Mouse (Mus musculus) hindbrain, embryonic 10.5 days (tissue): ENCODE data around the gene Klk4. TPM values are rescaled to one million over a fixed set of nuclear protein-coding genes. Genes with fewer than 3 reads are reported as not detected.
A peak's percentile ranks its signal among the peaks of the same experiment; 100 is the strongest.

Experiments
- DNase-seq: peaks from one replicate; pipeline ENCODE4 v3.0.0-alpha.2; 2017; ENCODE audit warnings: low spot score
- H3K27ac ChIP-seq: fragments of 300-500 bp; sonication (generic); 2 replicates; pipeline ENCODE4 v1.5.1; 2016; ENCODE audit warnings: mild to moderate bottlenecking, moderate library complexity
- H3K27me3 ChIP-seq: fragments of 300-500 bp; sonication (generic); 2 replicates; pipeline ENCODE4 v1.6.1; 2016; ENCODE audit warnings: mild to moderate bottlenecking; ENCODE audit not compliant: poor library complexity, insufficient read depth, severe bottlenecking
- H3K36me3 ChIP-seq: fragments of 300-500 bp; sonication (generic); 2 replicates; pipeline ENCODE4 v1.6.1; 2016; ENCODE audit warnings: mild to moderate bottlenecking, moderate library complexity
- H3K4me1 ChIP-seq: fragments of 300-500 bp; sonication (generic); replicated peaks from 2 replicates; pipeline ENCODE4 v1.6.1; 2016; ENCODE audit warnings: mild to moderate bottlenecking
- H3K4me3 ChIP-seq: fragments of 300-500 bp; sonication (generic); 2 replicates; pipeline ENCODE4 v1.5.1; 2016; ENCODE audit warnings: mild to moderate bottlenecking, moderate library complexity
- H3K9me3 ChIP-seq: fragments of 300-500 bp; sonication (generic); 2 replicates; pipeline ENCODE4 v1.6.1; 2016; ENCODE audit warnings: mild to moderate bottlenecking, moderate library complexity
- WGBS: fragments of 180-500 bp; shearing (Covaris S2); methylation state at CpG from one replicate; pipeline ENCODE4 v1.1.7; 2016; 5-methylcytosine and 5-hydroxymethylcytosine counted together
- polyA plus RNA-seq: library from polyadenylated mRNA; unstranded; fragments of >200 nt; fragmentation: Nextera tagmentation; extraction: Ambion mirVana; gene quantifications from 2 replicates; pipeline ENCODE4 v1.2.1, GENCODE M21; 2016

Klk4 gene
- polyA plus RNA-seq, 1 experiment from 2014 or later, result 0.41 TPM

DNA sequence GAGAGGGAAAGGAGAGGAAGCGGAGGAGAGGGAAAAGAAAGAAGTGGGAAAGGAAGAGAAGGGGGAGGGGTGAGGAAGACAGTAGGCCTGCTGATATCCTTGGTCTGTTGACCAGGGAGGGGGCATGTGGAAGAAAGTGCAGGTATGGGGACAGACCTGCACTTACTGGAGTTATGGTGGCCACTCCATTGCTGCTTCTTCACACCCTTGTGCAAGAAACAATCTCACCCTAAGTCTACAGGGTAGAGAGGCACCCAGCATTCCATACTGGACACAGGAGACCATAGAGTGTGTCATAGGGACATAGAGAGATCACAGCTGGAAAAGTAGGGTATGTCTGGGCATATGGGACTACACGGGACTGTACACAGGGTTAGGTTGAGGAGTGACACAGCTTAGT, 41.0 kb downstream of the Klk4 start:
- Histone ChIP-seq H3K27ac (no peak overlapping the region), H3K9me3 (no peaks in the 10 kb centered on the region), H3K36me3 (no peaks in the 10 kb centered on the region), H3K4me3 (no peak overlapping the region), H3K27me3 (no peaks in the 10 kb centered on the region), H3K4me1 (no peaks in the 10 kb centered on the region)
- DNase-seq, result no peak
- WGBS, result 87% methylated on average over 2 of the region's 2 CpGs

DNA sequence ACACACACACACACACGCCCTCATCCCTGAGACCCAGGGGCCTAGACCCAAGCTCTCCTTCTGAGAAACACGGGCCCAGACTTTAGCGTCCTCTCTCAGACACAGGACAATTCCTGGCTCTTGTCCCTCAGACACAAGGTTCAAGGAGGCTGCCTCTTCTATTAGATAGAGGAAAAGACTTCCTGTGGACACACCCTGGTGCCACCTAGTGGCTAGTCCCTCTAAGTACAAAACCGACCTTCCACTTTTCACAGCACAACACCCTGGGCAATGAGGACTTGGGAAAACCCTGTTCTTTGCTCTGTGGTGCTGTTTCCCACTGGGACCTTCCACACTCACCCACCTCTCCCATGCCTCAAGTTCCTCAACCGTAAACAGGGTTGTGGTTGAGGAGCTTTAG, 45.0 kb downstream of the Klk4 start:
- Histone ChIP-seq H3K4me3 (no peak overlapping the region), H3K27me3 (no peaks in the 10 kb centered on the region), H3K27ac (no peak overlapping the region), H3K4me1 (no peaks in the 10 kb centered on the region), H3K36me3 (no peaks in the 10 kb centered on the region), H3K9me3 (no peaks in the 10 kb centered on the region)
- 69% methylated on average over 5 of the region's 5 CpGs for WGBS
- peak; percentile 28 for DNase-seq

DNA sequence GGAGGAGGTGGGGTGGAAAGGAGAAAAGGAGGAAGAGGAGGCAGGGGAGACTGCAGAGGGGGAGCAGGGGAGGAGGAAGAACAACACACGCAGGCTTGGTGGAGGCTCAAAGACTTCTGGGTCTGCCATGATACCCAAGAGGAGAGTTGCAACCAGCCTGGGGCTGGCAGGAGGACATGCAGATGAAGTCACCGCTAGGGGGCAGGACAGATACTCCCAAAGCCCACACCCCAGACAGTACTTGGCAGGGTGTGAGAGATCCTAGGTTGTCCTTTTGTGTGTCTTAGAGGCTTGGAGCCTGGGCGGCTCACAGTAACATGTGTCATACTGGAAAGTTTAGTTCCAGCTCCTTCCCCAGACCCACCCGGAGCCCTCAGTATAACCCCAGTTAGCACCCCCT, 47.6 kb downstream of the Klk4 start:
- Histone ChIP-seq H3K27me3 (no peaks in the 10 kb centered on the region), H3K4me3 (no peak overlapping the region), H3K9me3 (no peaks in the 10 kb centered on the region), H3K36me3 (no peaks in the 10 kb centered on the region), H3K4me1 (no peaks in the 10 kb centered on the region), H3K27ac (no peak overlapping the region)
- DNase-seq, result peak; percentile 30
- 43% methylated on average over 4 of the region's 4 CpGs for WGBS

DNA sequence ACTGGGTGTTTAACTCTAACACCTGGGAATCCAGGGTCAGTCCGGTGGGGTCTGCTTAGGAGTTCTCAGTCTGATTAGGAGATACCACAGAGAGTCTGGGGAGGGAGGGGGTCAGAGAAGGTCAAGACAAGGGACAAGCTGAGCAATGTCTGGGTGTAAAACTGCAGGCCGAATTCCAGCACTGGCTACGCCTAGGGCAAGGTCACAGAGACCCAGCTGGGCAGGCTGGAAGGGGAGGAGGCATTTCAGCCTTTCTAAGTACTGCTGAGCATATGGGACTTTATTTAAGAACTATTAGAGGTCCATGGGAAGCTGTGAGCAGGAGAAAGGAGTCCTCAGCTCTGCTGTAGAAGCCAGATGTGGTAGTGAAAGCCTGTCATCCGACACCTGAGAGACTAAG, 51.4 kb downstream of the Klk4 start:
- H3K36me3 ChIP-seq, result no peaks in the 10 kb centered on the region
- WGBS, result 67% methylated on average over 4 of the region's 4 CpGs
- H3K4me1 ChIP-seq, result no peaks in the 10 kb centered on the region
- H3K27ac ChIP-seq, result no peak overlapping the region
- no peaks in the 10 kb centered on the region for H3K27me3 ChIP-seq
- no peaks in the 10 kb centered on the region for H3K9me3 ChIP-seq
- H3K4me3 ChIP-seq, result no peak overlapping the region
- DNase-seq, result peak; percentile 5

DNA sequence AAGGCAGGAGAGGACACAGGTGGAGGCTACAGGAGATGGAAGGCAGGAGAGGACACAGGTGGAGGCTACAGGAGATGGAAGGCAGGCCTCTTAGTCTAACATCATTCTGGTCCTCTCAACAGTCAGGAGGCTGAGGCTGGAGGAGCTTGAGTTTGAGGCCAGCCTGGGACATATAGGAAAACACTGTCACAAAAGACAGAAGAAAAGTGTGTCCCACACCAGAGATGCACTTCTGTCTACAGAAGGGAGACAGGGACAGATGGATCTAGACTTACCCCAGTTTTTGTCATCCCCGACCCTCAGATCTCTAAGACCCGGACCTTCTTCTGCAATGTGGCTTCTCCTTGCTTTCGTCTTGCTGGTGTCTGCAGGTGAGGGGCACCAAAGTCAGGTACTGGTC, 52.5 kb downstream of the Klk4 start, which contains the start of gene Klk15:
Gene Klk15, plus strand, starts transcription at position 301 of the 400 bp plus-strand sequence.
- no peak within 1 kb of the TSS for H3K4me3 ChIP-seq
- H3K9me3 ChIP-seq, result no peaks in the 10 kb centered on the region
- H3K27me3 ChIP-seq, result no peaks in the 10 kb centered on the region
- WGBS, result 84% methylated on average over 3 of the region's 3 CpGs
- H3K36me3 ChIP-seq, result no peaks in the 10 kb centered on the region
- no peak for DNase-seq
- no peak within 1 kb of the TSS for H3K27ac ChIP-seq
- H3K4me1 ChIP-seq, result no peaks in the 10 kb centered on the region

DNA sequence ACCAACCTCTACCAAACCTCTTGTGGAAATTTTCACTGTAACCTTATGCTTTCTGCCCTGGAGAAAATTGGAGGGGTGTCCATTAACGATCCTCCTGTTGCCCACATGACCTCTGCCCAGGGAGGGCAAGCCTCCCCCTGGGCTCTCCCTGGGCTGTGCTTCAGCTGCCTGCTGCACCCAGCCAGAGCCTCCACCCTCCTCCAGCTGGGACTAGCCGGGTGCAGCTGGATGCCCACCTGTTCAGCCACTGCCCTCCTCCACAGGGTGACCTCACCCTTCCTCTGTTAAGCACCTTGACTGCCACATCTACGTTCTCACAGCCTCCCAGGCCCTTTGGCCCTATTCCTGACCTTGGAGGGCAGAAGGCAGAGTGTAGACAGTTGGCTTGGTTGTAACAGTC, 53.8 kb downstream of the Klk4 start:
- 68% methylated on average over 3 of the region's 3 CpGs for WGBS

More for the DNA sequence above, 53.8 kb downstream of the Klk4 start:
- DNase-seq, result no peak
- H3K27me3 ChIP-seq, result no peaks in the 10 kb centered on the region
- H3K4me3 ChIP-seq, result no peak overlapping the region
- H3K4me1 ChIP-seq, result no peaks in the 10 kb centered on the region
- no peaks in the 10 kb centered on the region for H3K9me3 ChIP-seq
- no peaks in the 10 kb centered on the region for H3K36me3 ChIP-seq
- H3K27ac ChIP-seq, result no peak overlapping the region

Other genes with a start within 250 kb of the Klk4 start
- not detected in 2 replicates for gene Ceacam18, start 246.5 kb upstream of the Klk4 start, polyA plus RNA-seq
- gene Siglece, start 221.0 kb upstream of the Klk4 start, polyA plus RNA-seq, result 0.36 and 0.52 TPM in 2 replicates
- 17.5 and 19.1 TPM in 2 replicates for gene Ctu1, start 209.1 kb upstream of the Klk4 start, polyA plus RNA-seq
- gene Klk14, start 190.7 kb upstream of the Klk4 start, polyA plus RNA-seq, result not detected in 2 replicates
- 0.24 and 0.31 TPM in 2 replicates for gene Klk13, start 168.6 kb upstream of the Klk4 start, polyA plus RNA-seq
- gene Klk12, start 112.3 kb upstream of the Klk4 start, polyA plus RNA-seq, result not detected in 2 replicates
- not detected in 2 replicates for gene Klk11, start 106.6 kb upstream of the Klk4 start, polyA plus RNA-seq
- 0.55 and 0.77 TPM in 2 replicates for gene Klk10, start 100.1 kb upstream of the Klk4 start, polyA plus RNA-seq
- gene Klk9, start 89.3 kb upstream of the Klk4 start, polyA plus RNA-seq, result 0.13 TPM in 1 of 2 replicates, not detected in the other
- gene Klk8, start 83.6 kb upstream of the Klk4 start, polyA plus RNA-seq, result 12.1 and 13.2 TPM in 2 replicates
- gene Klk7, start 69.9 kb upstream of the Klk4 start, polyA plus RNA-seq, result 0.11 TPM in 1 of 2 replicates, not detected in the other
- not detected in 2 replicates for gene Klk6, start 56.7 kb upstream of the Klk4 start, polyA plus RNA-seq
- gene Klk5, start 39.2 kb upstream of the Klk4 start, polyA plus RNA-seq, result 0.12 TPM in 1 of 2 replicates, not detected in the other
- gene Klk15, start 52.6 kb downstream of the Klk4 start, polyA plus RNA-seq, result not detected in 2 replicates
- gene Klk1b8, start 69.5 kb downstream of the Klk4 start, polyA plus RNA-seq, result not detected in 2 replicates
- gene Klk1b1, start 85.6 kb downstream of the Klk4 start, polyA plus RNA-seq, result not detected in 2 replicates
- not detected in 2 replicates for gene Klk1b9, start 94.9 kb downstream of the Klk4 start, polyA plus RNA-seq
- gene Klk1b11, start 114.7 kb downstream of the Klk4 start, polyA plus RNA-seq, result not detected in 2 replicates
- not detected in 2 replicates for gene Klk1b26, start 131.0 kb downstream of the Klk4 start, polyA plus RNA-seq
- not detected in 2 replicates for gene Klk1b27, start 171.1 kb downstream of the Klk4 start, polyA plus RNA-seq
- not detected in 2 replicates for gene Klk1b21, start 221.2 kb downstream of the Klk4 start, polyA plus RNA-seq
- gene Klk1b22, start 231.5 kb downstream of the Klk4 start, polyA plus RNA-seq, result not detected in 2 replicates